Comparison of ENCODE assay signal across 14 mouse cellular contexts in the genomic region with DNA sequence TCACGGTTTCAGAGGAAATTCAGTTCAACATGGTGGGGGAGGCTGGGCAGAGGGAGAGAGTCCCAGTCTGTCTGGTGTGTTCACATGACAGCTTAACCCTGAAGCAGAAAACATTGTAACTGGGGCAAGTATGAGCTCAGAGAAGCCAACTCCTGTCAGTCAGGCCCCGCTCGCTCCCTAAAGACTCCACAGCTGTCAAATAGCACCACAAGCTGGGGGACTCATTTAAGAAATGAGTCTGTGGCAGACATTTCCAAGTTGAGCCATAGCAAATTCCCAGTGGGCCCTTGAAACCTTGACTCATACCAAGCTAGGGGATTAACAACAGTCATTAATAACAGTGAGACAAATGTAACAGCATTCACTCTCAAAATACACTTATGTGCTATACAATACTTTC.
"Had no signal": no experiment of that assay in that cellular context is flagged by ENCODE, and none has a peak within 500 bp of the region (broad histone marks: within the 10 kb centered on the region; RNA-seq: fewer than 3 reads in every experiment).

No protein-coding gene starts in this region.

- H3K9ac ChIP-seq: liver, embryonic 15.5 days; neural tube, embryonic 12.5 days; stomach, embryonic 15.5 days had no signal

- H3K27ac ChIP-seq: left cerebral cortex, adult 2 months; limb, embryonic 10.5 days; liver, embryonic 15.5 days; neural tube, embryonic 12.5 days; stomach, embryonic 15.5 days had no signal

- H3K4me3 ChIP-seq: left cerebral cortex, adult 2 months; limb, embryonic 10.5 days; liver, embryonic 15.5 days; myocyte; neural tube, embryonic 12.5 days; stomach, embryonic 15.5 days had no signal

- H3K9me3 ChIP-seq: limb, embryonic 10.5 days; liver, embryonic 15.5 days; stomach, embryonic 15.5 days had no signal

- ATAC-seq: lung, postnatal 0 days had no signal

- H3K27me3 ChIP-seq: liver, embryonic 15.5 days; neural tube, embryonic 12.5 days; stomach, embryonic 15.5 days had no signal

- DNase-seq: lung, adult 2 months; lung, postnatal 36 days; midbrain, embryonic 14.5 days; right cerebral cortex, postnatal 14 days; thymus, adult 2 months; thymus, postnatal 25 days had no signal

- H3K4me2 ChIP-seq: liver, embryonic 11.5 days; liver, embryonic 15.5 days; neural tube, embryonic 12.5 days; stomach, embryonic 15.5 days had no signal

- H3K36me3 ChIP-seq: limb, embryonic 10.5 days; liver, embryonic 15.5 days; neural tube, embryonic 12.5 days; stomach, embryonic 15.5 days had no signal
